Mouse (Mus musculus) adrenal gland, postnatal 36 days (tissue): ENCODE measurements around the gene Aco1. TPM values are rescaled to one million over a fixed set of nuclear protein-coding genes. Genes with fewer than 3 reads are reported as not detected.

Source experiments
- DNase-seq, 2 experiments: peaks; one replicate each; pipeline ENCODE4 v3.0.0; 2021; ENCODE audit warnings: mixed read lengths in 1 of 2
- total RNA-seq, 2 experiments: library from RNA; stranded (reverse); gene quantifications; 2 replicates each; pipeline ENCODE4 v1.2.3; 2021

Aco1 gene
- total RNA-seq, 2 experiments from 2014 or later: 112 to 173 TPM

DNA sequence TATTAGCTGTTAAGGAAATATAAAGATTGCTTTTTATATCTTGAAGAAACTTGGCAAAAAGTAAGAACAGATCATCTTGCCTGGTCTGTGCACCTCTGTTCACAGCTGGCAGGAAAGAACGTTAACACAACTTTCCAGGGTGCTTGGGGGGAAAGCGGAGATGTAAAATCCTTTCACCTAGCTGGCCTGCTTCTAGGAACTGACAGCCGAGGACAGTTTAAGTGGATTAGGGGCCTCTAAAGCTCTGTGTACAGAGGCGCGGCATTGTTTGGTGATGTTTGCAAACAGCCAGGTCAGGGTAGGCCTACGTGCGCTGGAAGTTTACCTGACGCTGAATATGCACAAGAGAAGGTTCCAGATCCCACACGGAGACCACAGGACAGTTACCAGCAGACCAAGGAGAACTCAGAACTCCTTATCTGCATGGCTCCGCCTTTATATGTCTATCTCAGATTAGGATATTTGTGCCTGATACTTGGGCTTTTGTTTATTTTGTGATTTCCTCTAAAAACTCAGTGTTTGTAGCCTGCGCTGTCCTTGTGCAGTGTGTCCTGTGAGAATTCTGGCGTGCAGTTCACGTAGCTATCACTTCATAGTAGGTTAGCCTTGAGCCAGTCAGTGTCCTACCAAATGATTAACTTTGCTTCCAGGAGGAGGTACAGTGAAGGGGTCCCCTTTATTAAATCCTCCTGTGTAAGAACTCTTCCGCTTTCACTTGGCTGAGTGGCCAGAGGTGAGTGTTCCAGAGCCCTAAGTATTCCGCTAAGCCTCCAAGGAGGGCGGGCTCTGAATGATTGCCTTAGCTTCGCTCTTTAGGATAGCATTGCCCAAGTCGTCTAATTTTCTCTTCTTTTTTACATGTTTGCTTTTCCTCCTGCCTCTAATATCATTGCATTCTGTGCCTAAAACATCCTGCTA is 14.0 kb downstream of the Aco1 start:
- DNase-seq: no peak

- DNase-seq: no peak
Measured at GRCm38 (mm10) chr4:40157500-40158223, 14.8 kb downstream of the Aco1 start.

DNA sequence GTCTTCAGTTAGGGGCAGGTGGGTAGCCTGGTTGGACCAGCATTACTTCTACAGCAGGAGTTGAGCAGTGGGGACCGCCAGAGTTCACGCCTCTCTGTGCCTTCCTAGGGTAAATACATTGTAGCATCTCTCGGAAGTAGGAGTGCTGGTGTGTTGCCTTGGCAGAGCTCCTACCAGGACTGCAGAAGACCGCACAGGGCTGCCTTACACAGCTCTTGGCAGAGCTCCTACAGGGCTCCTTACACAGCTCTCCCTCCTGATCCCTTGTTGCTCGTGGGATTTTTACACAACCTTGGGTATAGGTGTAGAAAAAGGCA is 15.3 kb downstream of the Aco1 start:
- no peak for DNase-seq

GRCm38 (mm10) chr4:40160591-40161434 is 17.9 kb downstream of the Aco1 start:
- DNase-seq: no peak

- DNase-seq: no peak
Measured at GRCm38 (mm10) chr4:40163646-40164045, 20.8 kb downstream of the Aco1 start.

DNA sequence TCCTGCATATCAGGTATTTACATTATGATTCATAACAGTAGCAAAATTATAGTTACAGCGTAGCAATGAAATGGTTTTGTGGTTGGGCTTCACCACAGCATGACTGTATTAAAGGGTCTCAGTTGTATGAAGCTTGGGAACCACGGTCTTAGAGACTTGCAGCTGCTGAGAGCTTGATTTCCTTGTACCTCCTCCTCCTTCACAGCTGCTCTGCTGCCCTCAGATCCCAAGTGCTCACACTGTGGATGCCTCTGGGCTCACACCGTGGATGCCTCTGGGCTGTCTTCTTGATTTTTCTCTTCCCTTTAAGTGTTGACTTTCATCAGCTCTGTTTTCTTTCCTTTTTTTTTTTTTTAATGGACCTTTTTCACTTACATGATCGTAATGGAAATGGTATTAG is 28.6 kb downstream of the Aco1 start:
- DNase-seq: no peak

- no peak for DNase-seq
Measured at GRCm38 (mm10) chr4:40172336-40172735, 29.5 kb downstream of the Aco1 start.

- DNase-seq: no peak
Measured at GRCm38 (mm10) chr4:40174321-40174720, 31.4 kb downstream of the Aco1 start.

GRCm38 (mm10) chr4:40178584-40178983 is 35.7 kb downstream of the Aco1 start:
- DNase-seq: no peak

GRCm38 (mm10) chr4:40180046-40180445 is 37.2 kb downstream of the Aco1 start:
- no peak for DNase-seq

- DNase-seq: peak; percentile 17 to 54
Measured at GRCm38 (mm10) chr4:40181681-40182080, 38.8 kb downstream of the Aco1 start.

- peak; percentile 76 to 83 for DNase-seq
Measured at GRCm38 (mm10) chr4:40182651-40183320, 39.9 kb downstream of the Aco1 start.

DNA sequence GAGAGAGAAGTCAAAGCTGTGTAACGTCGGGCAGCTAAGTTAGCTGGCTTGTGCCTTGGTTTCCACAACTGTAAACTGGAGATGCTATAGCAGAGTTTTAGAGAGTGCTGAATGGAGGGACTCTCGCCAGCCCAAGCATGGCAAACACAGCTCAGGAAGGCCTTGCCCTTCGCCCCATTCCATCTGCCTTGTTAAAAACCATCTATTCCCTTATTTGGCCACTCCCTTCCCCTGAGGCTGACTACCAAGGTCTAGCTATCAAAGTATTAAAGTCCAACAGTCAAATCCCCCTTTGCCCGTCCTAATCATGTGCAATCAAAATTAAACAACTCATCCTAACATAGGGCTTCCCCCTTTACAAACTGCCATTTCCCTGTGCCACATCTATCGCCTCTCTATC is 40.9 kb downstream of the Aco1 start:
- DNase-seq: no peak

DNA sequence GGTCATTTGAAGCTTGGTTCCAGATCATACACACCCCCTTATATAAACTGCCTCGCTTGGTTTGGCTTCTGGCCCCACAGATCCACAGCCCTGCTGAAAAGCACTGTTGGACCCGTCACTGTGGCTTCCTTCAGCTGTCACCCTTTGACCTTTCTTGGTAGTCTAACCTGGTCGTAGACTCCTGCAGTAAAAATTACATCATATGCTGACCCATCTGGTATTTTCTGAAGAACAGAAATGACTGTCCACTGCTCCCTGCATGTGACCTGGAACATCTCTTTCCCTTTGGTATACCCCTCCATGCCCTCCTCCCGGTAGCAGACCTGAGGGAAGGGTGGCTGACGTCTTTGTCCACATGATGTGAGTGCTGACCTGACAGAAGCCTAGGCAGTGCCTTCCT is 41.6 kb downstream of the Aco1 start:
- DNase-seq: no peak

- no peak for DNase-seq
Measured at GRCm38 (mm10) chr4:40187956-40188355, 45.1 kb downstream of the Aco1 start.

- DNase-seq: no peak
Measured at GRCm38 (mm10) chr4:40192246-40192645, 49.4 kb downstream of the Aco1 start.

DNA sequence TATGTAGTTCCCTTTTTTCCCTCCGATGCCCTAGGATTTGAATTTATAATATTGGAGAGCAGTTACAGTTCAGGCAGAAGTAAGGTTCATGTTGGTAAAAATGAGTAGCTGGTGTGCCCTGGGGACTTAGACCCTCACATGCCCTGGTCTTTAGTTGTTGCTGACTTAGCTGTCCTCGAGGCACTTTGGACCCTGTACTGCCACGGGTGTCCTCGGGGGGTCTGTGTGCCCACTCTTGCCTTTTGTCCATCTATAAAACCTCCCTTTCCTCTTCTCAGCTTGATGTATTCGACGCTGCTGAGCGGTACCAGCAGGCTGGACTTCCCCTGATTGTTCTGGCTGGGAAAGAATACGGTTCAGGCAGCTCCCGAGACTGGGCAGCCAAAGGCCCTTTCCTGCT is 50.6 kb downstream of the Aco1 start:
- no peak for DNase-seq

DNA sequence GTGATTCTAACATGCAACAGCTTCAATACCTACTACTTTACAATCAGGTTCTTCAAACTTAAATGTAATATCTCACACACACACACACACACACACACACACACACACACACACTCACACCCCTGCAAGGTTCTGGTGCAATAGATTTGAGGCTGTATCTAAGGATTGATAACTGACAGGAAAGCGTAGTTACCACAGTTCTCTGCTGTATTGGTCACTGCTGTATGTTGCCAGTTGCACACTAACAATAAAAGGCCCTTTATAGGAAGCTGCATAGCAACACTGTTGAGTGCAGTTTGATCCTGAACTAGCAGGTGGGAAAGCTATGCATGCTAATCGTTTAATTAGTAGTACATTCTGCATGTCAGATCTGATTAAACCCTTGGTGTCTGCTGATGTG is 52.5 kb downstream of the Aco1 start:
- DNase-seq: no peak

DNA sequence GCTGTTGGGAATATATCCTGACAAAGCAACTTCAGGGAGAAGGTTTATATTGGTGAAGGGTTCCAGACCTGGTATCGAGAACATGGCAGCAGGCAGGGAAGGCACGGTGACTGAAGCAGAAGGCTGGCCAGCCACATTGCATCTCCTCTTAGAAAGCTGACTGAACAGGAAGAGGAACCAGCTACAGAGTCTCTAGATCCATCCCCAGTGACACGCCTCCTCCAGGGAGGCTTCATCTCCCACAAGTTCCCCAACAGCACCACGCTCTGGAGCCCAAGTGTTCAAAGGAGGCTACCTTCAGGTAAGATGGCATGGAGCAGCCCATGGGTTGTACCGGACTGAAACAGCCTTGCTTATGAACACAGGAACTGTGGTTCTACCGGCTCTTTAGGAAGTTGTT is 59.3 kb downstream of the Aco1 start:
- no peak for DNase-seq

DNA sequence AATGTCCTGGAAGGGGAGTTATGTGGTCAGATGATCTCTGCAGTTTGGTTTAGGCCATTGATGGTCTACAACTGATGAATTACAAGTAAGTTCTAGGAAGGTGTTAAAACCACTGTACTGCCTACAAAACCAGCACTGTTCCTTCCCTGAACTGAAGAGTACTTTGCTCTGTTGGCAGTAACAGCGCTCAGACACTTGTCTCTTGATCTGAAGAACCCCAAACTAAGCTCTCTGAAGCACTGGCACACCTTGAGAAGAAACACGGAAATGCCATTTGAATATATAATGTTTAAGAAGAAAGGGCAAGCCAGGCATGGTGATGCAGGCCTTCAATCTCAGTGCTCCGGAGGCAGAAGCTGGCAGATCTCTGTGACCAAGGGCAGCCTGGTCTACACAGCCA is 61.5 kb downstream of the Aco1 start:
- DNase-seq: no peak

DNA sequence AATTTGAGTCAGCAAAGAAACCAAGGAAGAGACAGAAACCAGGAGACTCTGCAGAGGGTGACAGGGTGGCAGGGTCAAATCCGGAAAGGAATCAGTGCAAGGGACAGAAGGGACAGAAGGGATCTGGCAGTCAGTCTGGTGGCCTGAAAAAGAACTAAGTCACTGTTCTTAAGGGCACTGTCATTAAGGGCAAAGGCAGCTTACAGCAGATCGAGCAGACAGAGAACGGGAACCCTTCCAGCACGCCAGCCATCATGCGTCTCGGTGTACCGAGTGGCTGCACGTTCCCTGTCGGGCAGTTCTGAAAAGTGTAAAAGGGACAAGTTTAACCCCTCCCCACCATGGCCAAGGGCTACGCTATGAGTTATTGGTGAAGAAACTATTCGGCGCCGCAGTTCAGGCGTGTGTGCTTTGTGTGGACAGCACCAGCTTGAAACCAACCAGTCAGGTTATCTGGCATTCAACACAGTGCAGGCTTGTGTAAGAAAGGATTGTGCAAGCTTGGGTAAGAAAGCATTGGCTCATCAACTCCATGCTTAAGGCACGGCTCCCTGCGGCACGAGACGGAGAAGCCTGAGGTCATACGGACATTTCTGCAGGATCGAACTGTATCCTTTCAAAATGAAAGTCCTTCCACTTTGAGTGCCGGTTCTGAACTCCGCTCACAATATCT is 62.5 kb downstream of the Aco1 start:
- DNase-seq: peak; percentile 23 to 46

DNA sequence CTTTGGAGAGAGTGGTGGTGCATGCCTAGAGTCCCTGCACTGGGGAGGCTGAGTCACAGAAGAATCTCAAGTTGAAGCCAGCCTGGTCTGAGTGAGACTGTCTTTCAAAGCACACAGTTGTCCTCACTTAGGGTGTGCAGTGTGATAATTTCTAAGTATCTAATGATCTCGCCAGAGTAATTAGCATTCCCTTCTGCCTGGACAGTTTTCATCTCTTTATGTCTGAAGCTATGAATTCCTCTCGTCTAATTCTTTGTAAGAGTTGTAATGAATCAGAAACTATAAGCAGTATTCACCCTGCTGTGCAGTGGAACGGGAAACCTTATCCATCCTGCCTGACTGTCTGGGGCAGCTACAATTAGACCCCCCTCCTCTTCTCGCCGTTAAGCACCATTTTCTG is 64.8 kb downstream of the Aco1 start:
- DNase-seq: no peak
